Mouse (Mus musculus): ENCODE data around the gene Uox. TPM values are rescaled to one million over a fixed set of nuclear protein-coding genes. Genes with fewer than 3 reads are reported as not detected.

Uox gene
- polyA plus RNA-seq, 1 experiment = 0.13 TPM

DNA sequence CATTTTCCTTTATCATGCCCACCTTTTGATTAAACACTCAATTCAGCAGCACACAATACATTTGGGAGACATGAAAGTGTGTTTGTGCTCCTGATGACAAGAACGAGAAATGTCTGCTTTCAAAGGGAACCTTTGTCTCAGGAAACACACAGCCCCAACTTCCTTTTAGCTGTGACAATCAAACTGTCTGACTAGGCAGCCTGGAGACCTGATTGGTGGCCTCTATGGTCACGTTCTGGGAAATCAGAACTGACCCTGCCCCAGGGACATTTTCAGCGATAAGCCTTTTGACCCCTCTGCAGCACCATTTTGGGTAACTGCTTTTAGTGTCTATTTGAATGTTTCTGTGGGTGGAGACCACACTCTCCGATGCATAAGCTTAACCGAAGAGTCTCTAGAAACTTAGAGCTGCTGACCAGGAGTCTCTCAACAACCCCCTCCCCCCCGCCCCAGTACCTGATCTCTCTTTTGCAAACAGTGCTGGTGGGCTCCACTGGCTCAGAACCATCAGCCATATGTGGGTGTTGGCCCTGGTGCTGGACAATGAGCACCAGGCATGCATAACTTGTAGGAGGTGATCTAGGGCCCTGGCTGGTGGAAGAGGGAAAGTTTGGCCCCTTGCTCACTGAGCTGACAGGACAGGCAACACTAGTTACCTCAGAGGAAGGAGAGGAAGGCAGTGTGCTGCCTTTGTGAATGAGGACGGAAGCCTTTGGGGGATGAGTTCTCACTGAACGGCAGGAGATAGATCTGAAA, 58.2 kb downstream of the Uox start:
- WGBS = 74% methylated on average over 8 of the region's 8 CpGs
- no peaks in the 10 kb centered on the region for H3K27me3 ChIP-seq (ENCODE audit: control insufficient read depth, insufficient read depth, low read length)
- DNase-seq = no peak
- H3K4me1 ChIP-seq (ENCODE audit: control insufficient read depth, insufficient read depth, low read length) = no peaks in the 10 kb centered on the region; the same call in 1 of the 2 replicates
- H3K4me3 ChIP-seq (replicated peaks; ENCODE audit: insufficient read depth, low read depth, low read length) = no peak overlapping the region
- no peak overlapping the region for H3K27ac ChIP-seq (ENCODE audit: insufficient read depth, low read length)
- no peak for TF ChIP-seq POLR2A (IDR thresholded peaks at IDR 0.05; ENCODE audit: borderline replicate concordance, insufficient read depth, low read length)
- no peak for TF ChIP-seq CTCF (IDR thresholded peaks at IDR 0.05; ENCODE audit: borderline replicate concordance, insufficient read depth, low read depth, low read length)

DNA sequence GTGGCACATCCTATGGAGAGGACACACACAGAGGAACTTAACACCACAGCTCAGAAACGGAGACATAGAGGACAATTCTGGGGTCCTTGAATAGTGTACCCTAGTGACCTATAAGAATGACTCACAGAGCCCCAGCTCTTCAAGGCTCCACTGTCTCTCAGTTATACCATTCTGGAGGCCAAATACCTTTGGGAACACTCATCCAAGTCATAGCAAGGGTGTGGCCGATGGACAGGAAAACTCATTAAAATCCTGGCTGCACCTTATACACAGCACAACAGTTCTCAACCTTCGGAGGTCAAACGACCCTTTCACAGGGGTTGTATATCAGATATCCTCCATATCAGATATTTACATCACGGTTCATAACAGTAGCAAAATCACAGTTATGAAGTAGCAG, 62.3 kb downstream of the Uox start:
- 87% methylated on average over 5 of the region's 5 CpGs for WGBS
- Histone ChIP-seq H3K4me1 (ENCODE audit: control insufficient read depth, insufficient read depth, low read length) (no peaks in the 10 kb centered on the region; the same call in 1 of the 2 replicates), H3K27me3 (ENCODE audit: control insufficient read depth, insufficient read depth, low read length) (no peaks in the 10 kb centered on the region), H3K27ac (ENCODE audit: insufficient read depth, low read length) (no peak overlapping the region), H3K4me3 (replicated peaks; ENCODE audit: insufficient read depth, low read depth, low read length) (no peak overlapping the region)
- no peak for TF ChIP-seq CTCF (IDR thresholded peaks at IDR 0.05; ENCODE audit: borderline replicate concordance, insufficient read depth, low read depth, low read length)
- TF ChIP-seq POLR2A (IDR thresholded peaks at IDR 0.05; ENCODE audit: borderline replicate concordance, insufficient read depth, low read length) = no peak
- no peak for DNase-seq

DNA sequence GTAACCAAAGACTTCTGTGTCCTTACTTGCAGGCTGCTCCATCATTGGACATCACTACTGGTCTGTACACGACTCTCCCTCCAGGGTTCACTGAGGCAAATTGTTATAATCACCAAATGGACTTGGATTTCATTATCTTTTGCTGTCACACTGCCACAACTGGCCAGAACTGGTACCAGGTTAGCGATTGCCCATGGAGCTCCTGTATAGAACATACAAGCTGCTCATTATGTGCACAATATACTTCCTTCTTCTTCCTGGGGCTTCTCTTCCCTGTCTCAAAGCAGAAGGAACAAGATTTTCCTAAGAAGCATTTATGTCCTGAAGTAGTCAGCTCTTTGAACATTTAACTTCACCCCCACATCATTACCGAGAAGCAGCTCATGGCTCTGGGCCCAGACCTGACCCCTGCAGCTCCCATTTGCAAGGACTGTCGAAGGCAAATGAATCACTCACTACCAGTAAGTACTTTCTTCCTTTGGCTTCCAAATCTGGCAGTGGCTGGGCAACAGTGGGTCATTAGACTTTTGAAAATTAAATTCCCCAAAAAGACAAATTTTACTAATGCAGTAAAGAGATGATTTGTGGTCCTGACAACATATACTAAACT, 71.7 kb downstream of the Uox start:
- no peak for DNase-seq
- Histone ChIP-seq H3K27ac (ENCODE audit: insufficient read depth, low read length) (no peak overlapping the region), H3K4me3 (replicated peaks; ENCODE audit: insufficient read depth, low read depth, low read length) (no peak overlapping the region), H3K27me3 (ENCODE audit: control insufficient read depth, insufficient read depth, low read length) (no peaks in the 10 kb centered on the region; the same call in 1 of the 2 replicates), H3K4me1 (ENCODE audit: control insufficient read depth, insufficient read depth, low read length) (no peaks in the 10 kb centered on the region)
- TF ChIP-seq CTCF (IDR thresholded peaks at IDR 0.05; ENCODE audit: borderline replicate concordance, insufficient read depth, low read depth, low read length) (no peak), POLR2A (IDR thresholded peaks at IDR 0.05; ENCODE audit: borderline replicate concordance, insufficient read depth, low read length) (no peak)
- WGBS = 7% methylated on average over 4 of the region's 4 CpGs

DNA sequence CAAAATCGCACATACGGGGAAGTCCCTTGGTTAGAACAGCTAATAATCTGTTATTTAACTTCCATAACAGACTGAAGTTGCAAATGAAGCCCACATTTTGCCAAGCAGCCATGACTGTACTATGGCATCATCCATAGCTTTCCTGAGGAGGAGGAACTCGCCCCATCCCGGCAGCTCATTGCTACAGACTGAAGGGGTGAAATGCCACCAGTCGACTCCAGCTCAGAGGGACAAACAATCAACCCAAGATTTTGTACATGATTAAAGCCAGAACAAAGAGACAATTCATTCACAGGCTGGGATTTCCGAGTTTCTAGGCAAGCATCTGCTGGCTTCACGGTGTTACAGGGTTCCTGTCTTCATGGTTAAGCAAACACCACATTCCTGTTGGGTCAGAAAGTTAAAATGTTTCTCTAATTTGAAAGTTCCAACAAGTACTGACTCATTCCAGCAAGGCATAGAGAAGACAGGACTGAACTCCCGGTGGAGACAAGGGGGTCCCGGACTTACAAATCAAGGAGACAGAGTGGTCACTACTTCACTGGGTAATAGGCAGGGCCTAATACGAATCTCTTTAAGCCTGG, 79.2 kb downstream of the Uox start:
- WGBS = 77% methylated on average over 10 of the region's 10 CpGs

DNA sequence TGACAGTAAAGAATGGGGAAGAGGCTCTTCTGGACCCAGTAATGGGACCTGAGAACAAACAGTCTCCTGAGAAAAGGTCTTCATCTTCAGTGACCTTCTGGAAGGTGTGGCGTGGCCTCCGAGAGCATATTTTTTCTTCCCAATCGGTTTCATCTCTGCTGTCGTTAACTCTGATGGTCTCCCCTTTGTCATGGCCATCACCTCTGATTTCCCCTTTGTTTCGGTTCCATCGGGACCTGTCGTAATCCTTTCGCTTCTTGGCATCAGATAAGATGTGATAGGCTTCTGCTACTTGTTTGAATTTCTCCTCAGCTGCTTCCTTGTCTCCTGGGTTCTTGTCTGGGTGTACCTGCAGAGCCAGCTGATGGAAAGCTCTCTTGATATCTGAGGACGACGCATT, 80.5 kb downstream of the Uox start:
- H3K4me3 ChIP-seq (replicated peaks; ENCODE audit: insufficient read depth, low read depth, low read length) = no peak overlapping the region
- TF ChIP-seq POLR2A (IDR thresholded peaks at IDR 0.05; ENCODE audit: borderline replicate concordance, insufficient read depth, low read length) (no peak), CTCF (IDR thresholded peaks at IDR 0.05; ENCODE audit: borderline replicate concordance, insufficient read depth, low read depth, low read length) (no peak)
- no peak overlapping the region for H3K27ac ChIP-seq (ENCODE audit: insufficient read depth, low read length)
- no peaks in the 10 kb centered on the region for H3K27me3 ChIP-seq (ENCODE audit: control insufficient read depth, insufficient read depth, low read length)
- H3K4me1 ChIP-seq (ENCODE audit: control insufficient read depth, insufficient read depth, low read length) = no peaks in the 10 kb centered on the region
- DNase-seq = no peak
- WGBS = 92% methylated on average over 10 of the region's 10 CpGs

More for the DNA sequence above, 79.2 kb downstream of the Uox start:
- Histone ChIP-seq H3K4me3 (replicated peaks; ENCODE audit: insufficient read depth, low read depth, low read length) (no peak overlapping the region), H3K27ac (ENCODE audit: insufficient read depth, low read length) (no peak overlapping the region), H3K27me3 (ENCODE audit: control insufficient read depth, insufficient read depth, low read length) (no peaks in the 10 kb centered on the region; the same call in 1 of the 2 replicates), H3K4me1 (ENCODE audit: control insufficient read depth, insufficient read depth, low read length) (no peaks in the 10 kb centered on the region)
- TF ChIP-seq POLR2A (IDR thresholded peaks at IDR 0.05; ENCODE audit: borderline replicate concordance, insufficient read depth, low read length) (no peak), CTCF (IDR thresholded peaks at IDR 0.05; ENCODE audit: borderline replicate concordance, insufficient read depth, low read depth, low read length) (no peak)
- no peak for DNase-seq

DNA sequence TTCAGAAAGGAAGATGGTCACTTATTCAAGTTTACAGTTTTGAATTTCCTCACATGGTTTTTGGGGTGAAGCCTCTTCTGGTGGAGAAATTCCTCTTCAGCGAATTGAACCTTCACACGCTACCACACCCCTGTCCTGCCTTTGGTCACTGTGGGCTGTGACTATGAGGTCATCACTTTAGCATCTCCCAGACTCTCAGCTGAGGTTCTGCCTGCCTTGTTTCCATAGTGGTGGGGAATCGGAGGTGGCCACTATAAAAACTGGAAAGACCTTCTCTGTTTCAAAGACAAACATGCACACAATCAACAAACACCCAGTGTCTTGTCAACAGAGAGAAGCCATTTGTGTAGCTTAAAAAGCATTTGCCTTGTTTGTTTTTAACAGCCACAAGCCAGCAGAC, 81.0 kb downstream of the Uox start, which contains the start of gene 4930503B20Rik:
TSS of gene 4930503B20Rik (minus strand) at position 101 of the 400 bp plus-strand sequence.
- no peak for DNase-seq
- TF ChIP-seq CTCF (IDR thresholded peaks at IDR 0.05; ENCODE audit: borderline replicate concordance, insufficient read depth, low read depth, low read length) (no peak), POLR2A (IDR thresholded peaks at IDR 0.05; ENCODE audit: borderline replicate concordance, insufficient read depth, low read length) (no peak)
- WGBS = 93% methylated on average over 3 of the region's 3 CpGs

DNA sequence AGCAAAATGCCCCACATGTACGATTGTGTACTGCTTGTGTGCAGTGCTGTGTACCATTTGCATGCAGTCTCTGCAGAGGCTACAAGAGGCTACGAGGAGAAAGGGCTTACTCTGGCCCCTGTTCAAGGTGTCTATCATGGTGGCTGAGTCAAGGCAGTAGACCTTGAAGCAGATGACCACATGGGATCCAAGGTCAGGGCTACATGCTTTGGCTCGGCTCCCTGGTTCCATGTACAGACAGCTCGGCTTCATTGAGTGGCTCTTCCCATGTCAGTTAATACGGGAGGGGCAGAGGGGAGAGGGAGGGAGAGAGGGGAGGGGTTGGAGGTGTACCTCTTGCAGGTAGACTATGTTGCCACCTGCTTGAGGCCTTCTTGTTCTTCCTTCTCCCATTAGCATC, 82.2 kb downstream of the Uox start:
- no peak for TF ChIP-seq CTCF (IDR thresholded peaks at IDR 0.05; ENCODE audit: borderline replicate concordance, insufficient read depth, low read depth, low read length)
- TF ChIP-seq POLR2A (IDR thresholded peaks at IDR 0.05; ENCODE audit: borderline replicate concordance, insufficient read depth, low read length) = no peak
- Histone ChIP-seq H3K4me3 (replicated peaks; ENCODE audit: insufficient read depth, low read depth, low read length) (no peak overlapping the region), H3K27me3 (ENCODE audit: control insufficient read depth, insufficient read depth, low read length) (no peaks in the 10 kb centered on the region), H3K27ac (ENCODE audit: insufficient read depth, low read length) (no peak overlapping the region), H3K4me1 (ENCODE audit: control insufficient read depth, insufficient read depth, low read length) (no peaks in the 10 kb centered on the region)
- no peak for DNase-seq
- 79% methylated on average over 5 of the region's 5 CpGs for WGBS

More for the DNA sequence above, 81.0 kb downstream of the Uox start, which contains the start of gene 4930503B20Rik:
- Histone ChIP-seq H3K4me3 (replicated peaks; ENCODE audit: insufficient read depth, low read depth, low read length) (no peak within 1 kb of the TSS), H3K27me3 (ENCODE audit: control insufficient read depth, insufficient read depth, low read length) (no peaks in the 10 kb centered on the region), H3K27ac (ENCODE audit: insufficient read depth, low read length) (no peak within 1 kb of the TSS), H3K4me1 (ENCODE audit: control insufficient read depth, insufficient read depth, low read length) (no peaks in the 10 kb centered on the region)
